Mouse (Mus musculus) lung, adult 2 months (tissue): ENCODE results near the gene Sh3pxd2a.

ENCODE experiments used
- CTCF ChIP-seq: fragments of 200-500 bp; IDR thresholded peaks from 2 replicates; pipeline ENCODE4 v1.5.1; 2011; ENCODE audit warnings: mild to moderate bottlenecking, low read length, control low read depth; ENCODE audit not compliant: insufficient read depth
- POLR2A ChIP-seq: fragments of 200-500 bp; IDR thresholded peaks from 2 replicates; pipeline ENCODE4 v1.6.1; 2011; ENCODE audit warnings: low read depth, mild to moderate bottlenecking, control low read depth, low read length, borderline replicate concordance; ENCODE audit errors: extremely low read depth

GRCm38 (mm10) chr19:47240957-47241356 is 223.2 kb downstream of the Sh3pxd2a start:
- TF ChIP-seq POLR2A (no peak), CTCF (no peak)
